Mouse (Mus musculus): ENCODE measurements around the gene C530008M17Rik.

DNA sequence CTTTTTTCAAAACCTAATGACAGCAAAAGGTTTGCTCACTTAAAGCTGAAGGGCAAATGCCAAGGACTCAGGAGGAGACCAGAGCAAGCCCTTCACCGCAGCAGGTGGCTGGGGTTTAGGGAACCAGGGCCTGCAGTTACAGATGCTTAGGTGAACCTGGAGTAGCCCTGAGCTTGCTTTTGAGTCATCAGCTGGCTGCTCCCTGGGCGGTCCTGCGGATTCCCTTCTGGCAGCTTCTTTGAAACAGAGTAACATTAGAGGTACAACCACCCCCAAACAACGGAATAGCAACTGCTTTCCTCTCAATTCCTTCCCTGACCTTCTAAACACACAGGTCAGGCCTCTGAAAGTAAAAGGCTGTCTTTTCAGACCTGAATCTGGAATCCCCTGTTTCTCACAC is 116.5 kb downstream of the C530008M17Rik start:
- TF ChIP-seq GATA1 (IDR thresholded peaks at IDR 0.05; ENCODE audit: low read length) (no peak), TAL1 (IDR thresholded peaks at IDR 0.05; ENCODE audit: low read length) (no peak)
